Mouse (Mus musculus) activated CD4-positive, CD25-positive, alpha-beta regulatory T cell, adult 4 months (primary cell): ENCODE measurements around the gene Cdc26. TPM values are rescaled to one million over a fixed set of nuclear protein-coding genes. Genes with fewer than 3 reads are reported as not detected.

ENCODE experiments used
- ATAC-seq: one replicate; pipeline ENCODE4 v1.8.0; 2017
- polyA plus RNA-seq, 2 experiments: library from polyadenylated mRNA; unstranded; fragments of 100-300 nt; shearing (Covaris generic); gene quantifications; one replicate each; pipeline ENCODE4 v1.2.1; 2017

The Cdc26 gene
- polyA plus RNA-seq, 2 experiments from 2014 or later = 66.2 to 78.3 TPM

- ATAC-seq = no peak
These were observed 9.5 kb downstream of the Cdc26 start for GRCm38 (mm10) chr4:62398956-62399355.

DNA sequence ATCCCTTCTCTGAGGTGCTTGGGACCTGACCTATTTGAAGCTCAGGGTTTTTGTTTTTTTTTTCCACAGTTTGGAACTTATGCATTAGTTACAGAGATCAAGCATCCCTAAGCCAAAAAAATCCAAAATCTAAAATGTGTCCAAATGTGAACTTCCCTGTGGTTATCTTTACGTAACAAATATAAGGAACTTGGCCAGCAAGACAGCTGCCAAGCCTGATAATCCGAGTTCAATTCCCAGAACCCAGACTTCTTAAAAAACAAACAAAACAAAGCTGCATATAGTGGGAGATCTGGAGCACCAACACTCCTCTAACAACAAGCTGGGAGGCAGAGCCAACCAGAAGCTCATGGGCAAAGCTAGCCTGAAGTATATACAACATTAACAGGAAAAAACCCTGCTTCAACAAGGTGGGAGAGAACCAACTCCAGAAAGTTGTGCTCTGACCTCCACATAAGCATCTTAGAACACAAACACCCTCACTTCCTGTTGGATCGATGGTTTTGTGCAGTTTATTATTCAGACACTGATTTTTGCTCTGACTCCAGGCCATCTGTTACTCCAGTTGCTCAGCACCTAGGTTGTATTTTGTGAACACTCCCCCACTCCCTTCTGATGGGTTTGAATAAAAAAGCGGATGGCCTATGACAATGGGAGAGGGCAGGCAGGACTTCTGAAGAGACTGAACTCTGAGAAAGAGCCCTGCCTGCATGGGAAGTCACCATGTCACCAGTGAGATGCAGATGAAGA, 10.7 kb downstream of the Cdc26 start:
- no peak for ATAC-seq

DNA sequence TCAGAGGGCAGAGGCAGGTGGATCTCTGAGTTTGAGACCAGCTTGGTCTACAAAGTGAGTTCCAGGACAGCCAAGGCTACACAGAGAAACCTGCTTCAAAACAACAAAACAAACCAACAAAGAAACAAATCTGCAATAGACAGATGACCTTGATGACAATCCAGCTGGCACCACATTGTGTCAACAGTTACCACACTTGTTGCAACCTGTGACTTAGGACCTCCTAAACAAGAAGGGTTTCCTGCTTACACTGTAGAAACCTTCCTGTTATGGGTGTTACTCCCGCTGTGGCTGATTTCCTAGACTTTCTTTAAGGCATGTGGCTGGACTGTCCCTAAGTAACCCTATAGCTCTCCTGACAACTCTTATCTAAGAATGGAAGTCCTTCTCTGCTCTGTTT, 12.6 kb downstream of the Cdc26 start:
- no peak for ATAC-seq

GRCm38 (mm10) chr4:62393459-62393858, 15.0 kb downstream of the Cdc26 start:
- ATAC-seq = no peak

DNA sequence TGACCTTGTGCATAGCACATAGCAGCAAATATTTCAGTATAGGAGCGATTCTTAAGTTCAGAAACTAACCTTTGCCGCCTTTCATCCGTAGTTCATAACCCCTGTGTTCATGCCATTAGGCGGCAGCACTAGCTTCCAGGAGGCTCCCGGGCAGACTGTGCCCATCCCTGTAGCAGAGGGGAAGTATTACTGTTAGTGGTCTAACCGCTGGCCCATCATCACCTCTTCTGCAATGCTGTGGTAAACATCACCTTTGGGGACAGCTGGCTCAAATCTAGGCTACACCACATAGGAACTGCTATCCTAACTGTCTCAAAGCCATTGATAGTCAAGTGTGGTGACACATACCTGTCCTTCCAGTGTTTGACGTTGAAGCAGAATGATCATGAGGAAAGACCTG, 16.6 kb downstream of the Cdc26 start:
- no peak for ATAC-seq

DNA sequence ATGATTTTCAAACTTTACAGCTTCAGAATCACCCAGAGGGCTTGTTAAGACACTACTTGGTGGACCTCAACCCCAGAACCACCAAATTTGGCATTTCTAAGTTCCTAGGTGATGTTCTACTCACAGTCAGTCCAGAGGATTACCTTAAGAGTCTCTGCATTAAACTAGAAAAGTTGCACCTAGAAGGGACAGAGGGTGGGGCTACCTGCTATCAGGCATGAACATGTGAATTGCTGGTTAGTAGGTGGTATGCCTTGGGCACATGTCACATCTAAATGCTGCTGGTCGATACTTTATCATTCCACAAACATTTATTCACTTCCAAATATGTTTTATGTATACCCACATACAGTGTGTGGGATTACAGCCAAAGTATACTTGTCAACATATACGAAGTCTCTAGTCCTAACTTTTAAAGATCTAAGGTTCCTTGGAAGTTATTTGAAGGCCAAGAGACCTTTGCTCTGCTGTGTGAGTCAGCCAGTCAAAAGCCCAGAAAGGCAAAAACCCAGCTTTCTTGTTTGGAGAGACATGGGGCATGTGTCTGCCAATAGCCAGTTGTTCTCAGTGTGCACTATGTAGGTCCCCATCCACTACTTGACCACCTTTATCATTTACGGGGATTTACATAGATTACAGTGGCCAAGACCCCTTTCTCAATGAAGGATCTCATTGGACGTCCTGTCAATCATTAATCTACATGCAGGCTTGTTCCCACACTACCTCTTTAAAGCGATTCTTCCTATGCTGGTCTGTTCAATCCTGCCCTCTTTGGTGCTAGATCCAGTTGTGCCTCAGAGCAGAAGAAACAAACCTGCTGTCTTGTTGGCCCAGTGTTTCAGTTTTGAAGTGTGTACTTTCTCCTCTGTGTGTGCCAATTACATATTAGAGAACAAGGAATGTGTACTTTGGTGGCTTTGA, 18.6 kb downstream of the Cdc26 start:
- ATAC-seq = no peak

DNA sequence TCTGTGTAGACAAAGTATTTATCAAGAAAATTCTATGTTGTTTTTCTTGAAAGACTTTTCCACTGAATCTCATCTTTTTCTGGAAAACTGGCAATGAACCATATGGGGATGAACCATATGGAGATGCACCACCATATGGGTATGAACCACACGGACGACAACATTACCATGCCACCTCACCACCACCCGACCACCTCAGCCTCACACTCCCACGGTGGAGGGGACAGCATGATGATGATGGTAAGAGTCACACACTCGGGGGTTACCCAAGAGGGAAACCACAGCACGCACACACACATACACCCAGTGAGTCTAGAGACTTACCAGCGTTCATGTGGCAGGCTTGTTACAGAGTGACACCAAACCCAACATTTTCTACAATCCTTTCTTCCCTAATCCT, 23.0 kb downstream of the Cdc26 start:
- ATAC-seq = no peak

DNA sequence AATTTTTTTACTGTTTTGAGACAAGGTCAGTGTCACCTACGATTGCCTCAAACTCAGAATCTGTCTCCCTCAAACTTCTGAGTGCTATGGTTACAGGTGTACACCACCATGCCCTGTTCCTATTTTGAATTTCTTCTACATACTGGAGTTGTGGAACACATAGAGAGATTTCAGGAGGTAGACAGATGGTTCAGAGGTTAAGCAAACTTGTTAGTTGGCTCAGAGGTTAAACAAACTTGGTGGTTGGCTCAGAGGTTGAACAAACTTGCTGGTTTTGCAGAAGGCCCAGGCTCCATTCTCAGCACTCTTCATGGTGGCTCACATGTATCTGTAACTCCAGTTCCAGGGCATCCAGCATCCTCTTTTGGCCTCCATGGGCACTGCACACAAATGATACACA, 24.3 kb downstream of the Cdc26 start:
- ATAC-seq = no peak

GRCm38 (mm10) chr4:62383752-62384151, 24.7 kb downstream of the Cdc26 start:
- no peak for ATAC-seq

- no peak for ATAC-seq
These were observed 25.2 kb downstream of the Cdc26 start for GRCm38 (mm10) chr4:62383207-62383606.

GRCm38 (mm10) chr4:62379724-62380381, 28.6 kb downstream of the Cdc26 start:
- ATAC-seq = no peak

DNA sequence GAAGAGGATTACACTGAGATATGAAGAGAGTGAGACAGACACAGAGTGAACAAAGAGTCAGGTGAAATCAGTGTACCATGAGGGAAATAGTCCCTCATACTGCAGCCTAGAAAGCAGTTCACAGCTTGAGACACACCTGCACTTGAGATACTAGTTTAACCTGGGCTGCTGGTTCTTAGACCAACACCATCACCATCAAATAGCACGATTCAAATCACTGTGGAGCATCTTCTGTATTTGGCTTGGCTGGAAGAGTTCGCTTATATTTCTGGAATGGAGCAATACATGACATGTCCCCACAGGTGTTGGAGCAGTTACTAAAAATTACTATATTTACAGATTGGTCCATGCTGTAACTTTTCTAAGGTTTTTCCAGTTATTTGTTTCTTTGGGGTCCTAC, 32.3 kb downstream of the Cdc26 start:
- no peak for ATAC-seq

- no peak for ATAC-seq
These were observed 34.1 kb downstream of the Cdc26 start for GRCm38 (mm10) chr4:62374342-62374741.

DNA sequence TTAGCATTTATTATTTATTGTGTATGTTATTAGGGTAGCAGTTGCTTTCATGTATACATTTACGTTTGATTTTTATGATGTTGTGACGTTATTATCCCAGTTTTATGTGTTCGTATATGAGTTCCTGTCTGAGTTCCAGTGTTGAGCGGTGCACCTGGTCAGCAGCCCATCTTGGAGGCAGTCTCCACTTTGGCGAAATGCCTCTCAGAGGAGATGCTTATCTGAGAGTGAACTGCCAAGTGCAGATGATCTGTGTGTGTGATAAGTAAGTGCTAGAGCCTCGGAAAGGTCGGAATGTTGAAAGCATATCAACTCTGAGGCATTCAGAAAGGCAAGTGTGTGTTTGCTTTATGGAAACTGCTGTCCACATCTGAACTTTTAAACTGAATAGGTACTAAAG, 34.8 kb downstream of the Cdc26 start:
- ATAC-seq = no peak

DNA sequence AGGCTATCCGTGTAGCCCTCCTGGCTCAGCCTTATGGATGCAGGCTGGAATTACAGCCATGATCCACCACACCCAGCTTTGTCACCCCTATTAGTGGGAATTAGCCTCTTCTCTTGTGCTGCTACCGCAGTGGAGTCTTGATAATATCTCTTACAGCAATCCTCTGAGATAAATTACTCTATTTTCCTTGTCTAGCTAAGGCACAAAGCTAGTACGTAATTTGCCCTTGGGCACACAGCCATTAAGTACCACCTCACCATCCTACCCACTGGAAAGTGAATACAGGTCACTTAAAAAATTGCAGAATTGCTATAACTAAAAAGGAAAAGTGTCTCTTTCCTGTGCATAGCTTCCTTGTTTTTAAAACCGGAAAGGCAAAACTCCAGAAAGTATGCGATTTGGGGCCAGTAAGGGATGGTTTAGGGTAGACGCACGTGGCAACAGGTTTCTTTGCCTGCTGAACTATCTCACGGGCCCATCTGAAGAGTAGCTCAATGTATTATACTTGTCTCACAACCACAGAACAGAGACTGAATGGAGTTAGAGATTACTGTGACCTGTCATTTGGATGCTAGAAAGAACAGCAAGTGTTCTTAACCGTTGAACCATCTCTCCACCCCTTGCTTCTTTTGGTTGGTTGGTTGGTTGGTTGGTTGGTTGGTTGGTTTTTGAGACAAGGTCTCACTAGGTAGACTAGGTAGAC, 35.5 kb downstream of the Cdc26 start:
- ATAC-seq = no peak

GRCm38 (mm10) chr4:62372410-62372809, 36.0 kb downstream of the Cdc26 start:
- ATAC-seq = no peak

- no peak for ATAC-seq
These were observed 39.4 kb downstream of the Cdc26 start for GRCm38 (mm10) chr4:62369091-62369490.

- no peak for ATAC-seq
These were observed 40.9 kb downstream of the Cdc26 start for GRCm38 (mm10) chr4:62367586-62367985.

GRCm38 (mm10) chr4:62366291-62366690, 42.2 kb downstream of the Cdc26 start:
- ATAC-seq = no peak

DNA sequence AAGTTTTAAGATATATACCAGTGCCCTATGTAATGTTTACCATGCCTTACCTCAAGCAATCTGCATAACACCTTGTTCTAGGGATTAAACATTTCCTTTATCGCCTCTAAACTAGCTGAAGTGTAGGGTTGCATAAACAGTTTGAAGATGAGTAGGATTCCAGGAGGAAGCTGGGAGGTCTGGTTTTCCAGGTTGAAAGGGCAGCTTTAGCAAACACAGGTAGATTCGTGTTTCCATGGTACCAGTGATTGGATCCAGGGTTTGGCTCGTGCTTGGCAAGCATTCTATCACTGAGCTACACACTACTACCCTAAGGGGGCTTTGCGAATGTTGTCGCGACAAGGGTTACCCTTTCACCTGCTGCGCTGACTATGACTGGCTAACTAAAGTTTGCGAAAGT, 44.1 kb downstream of the Cdc26 start:
- no peak for ATAC-seq

DNA sequence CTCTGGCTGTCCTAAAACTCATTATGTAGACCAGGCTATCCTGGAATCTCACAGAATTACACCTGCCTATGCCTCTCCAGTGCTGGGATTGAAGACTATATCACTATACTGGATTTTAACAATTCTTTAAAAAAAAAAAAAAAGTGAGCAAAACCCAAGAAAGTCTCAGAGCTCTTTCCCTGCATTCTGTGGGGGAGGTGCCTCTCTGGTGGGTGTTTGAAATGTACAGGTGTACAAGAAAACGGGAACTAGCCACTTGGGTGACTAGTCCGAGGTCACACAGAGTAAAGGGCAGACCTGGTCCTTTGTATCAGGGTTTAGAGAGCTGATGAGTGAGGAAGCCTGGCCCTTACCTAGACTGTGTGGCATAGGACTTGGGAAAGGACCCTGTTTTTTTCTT, 46.0 kb downstream of the Cdc26 start:
- ATAC-seq = no peak

- ATAC-seq = no peak
These were observed 46.4 kb downstream of the Cdc26 start for GRCm38 (mm10) chr4:62361997-62362396.

GRCm38 (mm10) chr4:62361571-62361970, 46.9 kb downstream of the Cdc26 start:
- ATAC-seq = no peak
